Mouse (Mus musculus): ENCODE results near the gene Boc. TPM values are rescaled to one million over a fixed set of nuclear protein-coding genes. Genes with fewer than 3 reads are reported as not detected.

Gene Boc
- total RNA-seq, 2 experiments from 2014 or later, result not detected

DNA sequence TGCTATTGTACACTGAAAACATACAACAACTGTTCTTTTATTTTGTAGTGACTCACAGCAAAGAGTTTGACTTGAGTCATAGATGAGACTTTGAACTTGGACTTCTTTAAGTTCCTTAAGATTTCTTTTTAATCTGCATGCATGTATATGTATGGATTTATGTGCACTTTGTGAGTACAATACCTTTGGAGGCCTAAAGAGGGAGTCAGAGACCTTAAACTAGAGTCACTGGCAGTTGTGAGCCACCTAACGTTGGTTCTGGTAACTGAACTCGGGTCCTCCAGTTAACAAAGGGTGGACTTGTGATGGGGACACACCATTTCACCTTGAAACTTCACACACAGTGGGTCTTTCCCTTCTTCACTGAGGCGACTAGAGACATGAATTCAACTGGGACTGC, 60.2 kb downstream of the Boc start:
- no peak for ATAC-seq (replicated peaks; ENCODE audit: low FRiP score, poor library complexity, severe bottlenecking)

DNA sequence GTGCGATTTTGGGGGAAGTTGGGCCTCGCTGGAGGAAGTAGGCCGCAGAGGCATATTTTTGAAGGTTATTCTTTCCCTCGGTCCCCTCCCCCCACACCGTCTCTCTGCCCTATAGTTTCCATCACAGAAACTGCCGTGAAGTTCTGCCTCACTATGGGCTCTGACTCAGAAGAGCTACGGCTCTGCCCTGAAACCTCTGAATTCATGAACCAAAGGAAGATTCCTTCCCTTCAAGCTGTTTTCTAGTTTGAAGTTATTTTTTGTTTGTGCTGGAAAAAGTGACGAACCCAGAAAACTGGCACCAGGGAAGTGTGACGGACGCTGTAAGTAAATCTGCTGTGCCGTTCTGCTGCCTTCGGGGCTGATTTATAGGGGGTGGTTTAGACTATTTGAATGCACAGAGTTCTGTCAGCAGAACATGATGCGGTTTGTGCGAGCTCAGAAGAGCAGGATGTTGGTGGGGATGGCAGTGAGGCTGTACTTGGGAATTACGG, 61.7 kb downstream of the Boc start:
- ATAC-seq (replicated peaks; ENCODE audit: low FRiP score, poor library complexity, severe bottlenecking), result no peak

DNA sequence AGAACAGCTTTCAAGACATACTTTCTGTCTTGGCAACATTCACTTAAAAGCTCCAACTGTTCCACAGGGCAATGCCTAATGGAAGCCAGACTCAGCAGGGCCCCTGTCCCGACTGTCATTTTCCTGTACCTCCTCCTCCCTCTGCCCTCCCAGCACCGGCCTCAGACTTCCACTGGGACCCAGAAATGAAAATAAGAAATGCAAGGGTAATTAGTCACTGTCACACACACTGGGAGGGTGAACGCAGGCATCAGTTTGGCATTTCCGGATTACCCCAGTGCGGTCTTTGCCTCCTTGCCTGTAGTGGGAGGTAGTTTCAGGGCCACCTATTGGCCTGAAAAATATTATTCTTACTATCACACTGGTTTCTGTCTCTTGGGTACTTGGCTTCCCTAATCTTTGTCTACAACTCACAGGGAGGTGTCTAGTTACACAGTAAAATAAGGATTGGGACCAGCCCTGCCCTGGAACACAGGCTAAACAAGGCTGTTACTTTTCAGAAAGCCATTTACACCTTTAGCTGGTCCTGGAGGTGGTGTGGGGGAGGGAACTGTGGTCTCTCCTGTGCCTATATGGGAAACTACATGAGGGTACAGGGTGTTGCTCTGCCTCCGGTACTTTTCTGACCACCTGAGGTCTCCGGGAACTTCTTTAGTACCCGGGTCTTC, 64.1 kb downstream of the Boc start:
- ATAC-seq (replicated peaks; ENCODE audit: low FRiP score, poor library complexity, severe bottlenecking), result no peak

DNA sequence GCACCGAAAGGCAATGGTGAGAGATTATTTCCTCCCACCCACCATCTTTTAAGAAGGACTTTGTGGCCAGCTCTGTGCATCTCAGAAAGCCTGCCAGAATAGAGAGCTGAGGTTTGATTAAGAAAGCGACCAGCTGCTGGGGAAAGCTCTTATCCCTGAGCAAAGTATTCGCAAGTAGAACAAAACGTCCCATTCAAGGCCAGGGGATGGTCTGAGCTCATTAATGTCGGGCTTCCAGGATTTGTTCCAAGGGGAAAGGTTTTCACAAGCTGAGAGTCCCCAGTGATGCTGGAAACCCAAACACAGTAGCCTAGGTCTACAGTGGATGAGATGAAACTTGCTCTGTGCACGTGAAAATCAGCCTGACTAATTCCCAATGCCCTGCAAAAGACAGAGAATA, 64.8 kb downstream of the Boc start:
- ATAC-seq (replicated peaks; ENCODE audit: low FRiP score, poor library complexity, severe bottlenecking), result no peak

DNA sequence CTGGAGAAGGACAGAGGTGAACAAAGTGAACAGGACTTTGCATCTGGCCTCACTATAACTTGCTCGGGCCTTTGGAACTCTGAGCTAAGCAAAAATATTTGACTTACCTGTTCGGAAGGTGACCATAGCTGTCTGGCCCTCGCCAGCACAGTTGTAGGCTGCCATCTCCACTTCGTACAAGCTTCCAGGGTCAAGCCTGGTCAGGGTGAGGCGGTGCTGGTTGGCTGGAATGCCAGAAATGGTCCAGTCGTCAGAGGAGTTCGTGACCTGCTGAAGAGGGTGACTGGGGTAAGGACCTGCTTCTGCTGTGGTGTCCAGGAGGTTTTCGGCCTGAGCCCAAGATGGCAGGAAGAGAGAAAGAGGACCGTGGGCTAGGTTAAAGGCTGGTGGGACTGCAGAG, 66.0 kb downstream of the Boc start:
- ATAC-seq (replicated peaks; ENCODE audit: low FRiP score, poor library complexity, severe bottlenecking), result no peak

DNA sequence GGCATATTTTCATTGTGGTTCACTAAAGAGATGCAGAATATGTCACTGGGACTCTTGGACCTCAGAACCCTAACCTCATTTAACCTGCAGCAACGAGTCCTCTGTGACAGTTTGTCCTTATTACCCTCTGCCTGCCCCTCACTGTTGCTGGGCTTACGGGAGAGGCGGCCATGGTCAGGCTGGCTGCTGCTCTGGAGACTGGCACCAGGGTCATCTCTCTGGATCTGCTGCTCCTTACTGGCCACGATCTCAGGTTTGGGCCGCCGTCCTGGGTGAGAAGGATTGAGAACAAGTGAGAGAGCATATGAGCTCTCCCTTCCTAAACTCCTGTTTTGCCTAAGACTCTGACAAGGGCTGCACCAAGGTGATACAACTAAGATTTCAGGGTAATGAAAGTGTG, 66.5 kb downstream of the Boc start:
- ATAC-seq (replicated peaks; ENCODE audit: low FRiP score, poor library complexity, severe bottlenecking), result no peak

DNA sequence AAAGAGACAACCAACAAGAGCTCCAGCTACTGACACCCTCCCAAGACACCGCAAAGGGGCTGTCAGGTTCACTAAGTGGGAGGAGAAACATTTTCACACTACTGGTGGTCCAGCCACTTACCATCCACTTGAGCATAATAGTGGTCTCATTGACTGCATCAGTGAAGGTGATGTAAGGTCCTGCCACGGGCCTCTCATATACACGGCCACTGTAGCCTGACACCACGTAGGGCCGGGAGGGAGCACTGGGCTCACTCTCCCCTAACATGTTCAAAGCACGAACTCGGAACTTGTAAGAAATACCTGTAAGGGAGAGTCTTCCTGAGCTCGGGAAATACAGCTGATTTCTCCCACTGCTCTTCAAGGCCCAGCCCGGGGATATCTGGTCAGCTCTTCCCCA, 67.6 kb downstream of the Boc start:
- no peak for ATAC-seq (replicated peaks; ENCODE audit: low FRiP score, poor library complexity, severe bottlenecking)

DNA sequence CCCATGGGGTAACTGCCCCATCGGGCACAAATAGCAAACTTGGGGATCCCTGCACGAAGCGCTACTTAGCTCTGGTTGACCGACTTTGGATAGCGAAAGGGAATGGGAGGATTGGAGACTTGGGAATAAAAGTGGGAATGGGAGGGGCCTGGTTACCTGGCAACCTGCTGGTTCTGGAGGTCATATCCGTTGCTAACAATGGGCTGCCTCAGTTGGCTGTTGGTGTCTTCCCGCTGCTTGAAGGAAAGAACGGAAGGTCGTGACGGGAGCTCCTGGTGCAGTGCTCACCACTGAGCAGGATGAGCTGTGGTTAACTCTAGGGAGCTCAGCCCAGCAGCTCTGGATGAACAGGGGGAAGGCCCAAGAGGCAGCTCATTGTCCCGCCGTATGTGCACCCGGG, 71.5 kb downstream of the Boc start:
- ATAC-seq (replicated peaks; ENCODE audit: low FRiP score, poor library complexity, severe bottlenecking), result no peak

DNA sequence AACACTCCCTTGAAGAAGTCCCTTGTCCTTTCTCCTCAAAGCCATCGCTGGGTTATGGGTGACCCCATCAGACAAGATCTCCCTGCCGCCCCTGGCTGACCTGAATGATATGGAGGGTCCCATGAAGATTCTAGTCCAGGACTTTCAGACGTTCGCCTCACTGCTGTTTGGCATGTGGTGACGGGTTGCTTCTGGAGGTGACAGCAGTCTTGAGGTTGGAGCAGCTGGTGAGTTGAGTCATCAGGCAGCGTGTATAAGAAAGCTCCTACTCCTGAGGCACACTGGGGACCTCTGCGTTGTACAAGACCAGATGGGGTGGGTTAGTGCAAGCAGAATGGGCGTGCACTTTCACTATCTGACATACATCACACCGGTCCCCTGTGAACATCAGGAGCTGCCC, 72.1 kb downstream of the Boc start:
- ATAC-seq (replicated peaks; ENCODE audit: low FRiP score, poor library complexity, severe bottlenecking), result no peak

DNA sequence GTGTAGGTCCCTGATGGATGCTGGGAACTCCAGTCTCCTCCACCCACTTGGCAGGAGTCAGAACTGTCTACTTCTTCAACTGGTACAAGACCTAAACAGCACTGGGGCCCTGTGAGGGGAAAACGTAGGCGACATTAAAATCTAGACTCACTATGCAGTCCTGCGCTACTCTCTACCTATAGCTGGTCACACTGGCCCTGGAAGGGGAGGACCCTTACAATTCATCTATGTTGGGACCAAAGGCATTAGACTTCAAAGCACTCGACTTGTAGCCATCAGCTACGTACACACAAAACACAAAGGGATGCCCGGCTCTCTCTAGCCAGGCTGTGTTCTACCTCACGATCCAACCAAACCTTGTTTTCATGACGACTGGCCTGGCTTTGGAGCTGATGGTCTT, 73.0 kb downstream of the Boc start:
- no peak for ATAC-seq (replicated peaks; ENCODE audit: low FRiP score, poor library complexity, severe bottlenecking)

DNA sequence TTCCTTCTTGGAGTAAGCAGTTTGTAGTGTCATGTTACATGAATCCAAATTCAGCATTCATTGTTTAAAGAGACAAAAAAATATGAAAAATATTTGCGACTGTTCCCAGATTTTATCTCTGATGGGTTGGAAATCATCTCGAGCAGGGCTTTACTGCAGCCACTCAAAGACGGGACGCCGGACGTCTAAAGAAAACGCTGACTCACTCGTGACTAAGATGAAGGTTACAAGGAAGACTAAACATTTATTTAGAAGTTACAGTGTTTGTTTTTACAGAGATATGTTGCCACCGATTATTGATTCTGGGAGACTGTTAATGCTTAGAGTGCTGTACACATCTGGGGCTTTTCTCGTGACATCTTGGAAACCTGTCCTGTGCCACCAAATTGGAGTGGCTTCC, 73.9 kb downstream of the Boc start:
- ATAC-seq (replicated peaks; ENCODE audit: low FRiP score, poor library complexity, severe bottlenecking), result no peak

DNA sequence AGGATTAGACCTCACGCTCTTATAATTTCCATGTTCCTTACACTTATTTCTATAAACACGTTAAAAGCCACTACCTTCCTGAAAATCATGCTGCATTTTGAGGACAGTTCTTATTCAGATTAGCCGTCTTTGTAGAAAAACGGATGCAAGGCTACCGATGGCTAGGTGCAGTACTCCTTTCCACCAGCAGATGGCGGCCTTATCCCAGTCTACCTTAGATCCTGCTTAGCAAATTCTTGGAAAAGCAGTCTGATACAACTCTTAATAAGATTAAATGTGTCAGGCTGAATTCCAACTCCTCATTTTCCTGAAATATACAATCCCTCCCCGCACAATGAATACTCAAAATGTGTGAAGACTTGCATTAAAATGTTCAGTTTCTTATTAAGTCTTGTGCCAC, 74.6 kb downstream of the Boc start:
- no peak for ATAC-seq (replicated peaks; ENCODE audit: low FRiP score, poor library complexity, severe bottlenecking)

DNA sequence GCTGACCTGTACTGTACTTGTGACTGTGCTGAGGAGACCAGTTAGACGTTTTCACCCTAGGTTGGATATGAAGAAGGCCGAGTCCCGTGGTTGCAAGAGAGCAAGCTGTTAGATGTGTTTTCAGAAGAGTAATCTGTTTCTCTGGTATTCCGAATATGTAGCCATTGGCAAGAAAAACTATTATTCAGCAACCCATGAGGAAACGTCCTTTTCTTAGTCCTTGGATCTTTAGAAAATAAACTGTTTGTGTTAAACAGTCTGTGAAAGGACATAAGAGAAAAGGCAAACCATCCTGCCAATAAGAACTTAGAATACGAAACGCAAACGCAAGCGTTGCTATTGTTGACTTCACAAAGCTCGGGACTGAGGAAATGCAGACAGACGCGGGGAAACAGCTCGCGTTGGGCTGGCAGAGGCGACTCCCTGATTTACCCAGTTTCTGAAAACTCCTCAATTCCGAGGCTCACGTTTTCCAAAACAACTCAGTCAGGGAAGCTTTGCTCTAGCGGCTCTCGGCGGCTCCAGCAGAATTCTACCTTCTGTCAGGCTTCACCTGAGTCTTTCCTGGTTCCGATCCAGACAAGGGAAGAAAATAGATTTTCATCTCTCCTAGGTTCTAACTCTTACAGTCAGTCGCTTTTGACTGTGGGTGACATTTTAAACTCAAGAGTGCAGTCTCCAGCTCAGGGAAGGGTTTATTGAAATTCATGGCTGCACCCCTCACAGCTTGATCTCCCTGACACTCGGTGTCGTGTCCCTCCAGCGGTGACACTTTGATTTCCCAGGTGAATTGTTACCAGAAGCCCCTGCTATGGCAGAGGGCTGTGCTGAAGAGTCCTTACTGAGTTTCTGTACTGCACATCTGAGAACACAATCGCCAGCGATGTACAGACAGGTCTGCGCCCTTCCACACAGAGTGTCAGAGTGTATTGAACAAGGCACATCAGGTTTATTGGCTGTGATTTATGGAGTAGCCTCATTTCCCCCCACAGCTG, 76.8 kb downstream of the Boc start:
- no peak for ATAC-seq (replicated peaks; ENCODE audit: low FRiP score, poor library complexity, severe bottlenecking)

DNA sequence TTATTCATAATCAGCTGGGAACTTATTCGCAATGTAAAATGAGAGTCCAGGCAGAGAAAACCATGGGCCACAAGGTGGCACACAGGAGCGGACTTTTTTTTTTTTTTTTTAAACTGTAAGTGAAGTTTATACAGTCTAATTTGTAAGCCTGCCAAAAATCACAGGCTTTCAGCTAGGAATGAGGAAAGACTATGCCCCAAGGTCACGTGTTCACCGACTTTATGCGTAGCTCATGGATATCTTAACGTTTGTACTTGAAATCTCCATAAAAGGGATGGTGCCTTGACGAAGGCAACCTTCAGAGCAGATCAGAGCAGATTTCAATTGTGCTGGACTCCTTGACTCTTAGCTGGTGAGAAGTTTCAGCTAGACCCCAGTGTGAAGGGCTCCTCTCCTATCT, 78.1 kb downstream of the Boc start:
- ATAC-seq (replicated peaks; ENCODE audit: low FRiP score, poor library complexity, severe bottlenecking), result no peak

DNA sequence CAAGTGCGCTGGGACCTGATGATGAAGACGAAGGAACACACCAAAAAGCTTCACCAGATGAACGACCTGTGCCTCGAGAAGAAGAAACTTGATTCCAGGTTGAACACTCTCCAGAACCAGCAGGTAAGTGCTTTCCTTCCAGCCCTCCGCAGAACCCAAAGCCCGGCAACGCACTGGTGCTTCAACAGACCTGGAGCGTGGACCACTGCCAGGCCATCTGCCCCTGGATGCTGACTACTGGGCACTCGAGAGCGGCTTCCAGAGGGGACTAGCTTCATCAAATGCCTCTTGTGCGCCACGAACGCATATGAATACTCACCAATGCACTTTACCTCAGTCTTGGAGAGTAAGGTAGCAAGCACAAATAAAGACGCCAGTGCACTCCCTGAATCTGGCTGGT, 78.8 kb downstream of the Boc start:
- ATAC-seq (replicated peaks; ENCODE audit: low FRiP score, poor library complexity, severe bottlenecking), result no peak

DNA sequence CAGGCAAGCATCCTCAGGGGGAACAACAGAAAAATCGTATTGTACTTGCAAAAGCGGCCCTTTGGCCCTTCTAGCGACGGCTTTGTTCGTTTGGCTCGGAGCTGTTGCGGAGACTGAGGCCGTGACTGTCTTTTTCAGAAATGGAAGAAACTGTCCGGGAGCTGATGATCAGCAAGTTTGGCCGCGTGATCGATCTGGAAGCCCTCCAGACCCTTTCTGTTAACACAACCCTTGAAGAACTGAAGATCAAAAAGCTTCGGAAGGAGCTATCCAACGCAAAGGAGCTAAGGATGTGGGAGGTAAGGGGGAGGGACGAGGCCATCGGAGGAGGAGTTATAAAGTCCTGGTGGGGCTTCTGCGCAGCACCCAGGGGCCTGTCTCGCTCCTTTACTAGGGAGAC, 79.9 kb downstream of the Boc start:
- ATAC-seq (replicated peaks; ENCODE audit: low FRiP score, poor library complexity, severe bottlenecking), result no peak

DNA sequence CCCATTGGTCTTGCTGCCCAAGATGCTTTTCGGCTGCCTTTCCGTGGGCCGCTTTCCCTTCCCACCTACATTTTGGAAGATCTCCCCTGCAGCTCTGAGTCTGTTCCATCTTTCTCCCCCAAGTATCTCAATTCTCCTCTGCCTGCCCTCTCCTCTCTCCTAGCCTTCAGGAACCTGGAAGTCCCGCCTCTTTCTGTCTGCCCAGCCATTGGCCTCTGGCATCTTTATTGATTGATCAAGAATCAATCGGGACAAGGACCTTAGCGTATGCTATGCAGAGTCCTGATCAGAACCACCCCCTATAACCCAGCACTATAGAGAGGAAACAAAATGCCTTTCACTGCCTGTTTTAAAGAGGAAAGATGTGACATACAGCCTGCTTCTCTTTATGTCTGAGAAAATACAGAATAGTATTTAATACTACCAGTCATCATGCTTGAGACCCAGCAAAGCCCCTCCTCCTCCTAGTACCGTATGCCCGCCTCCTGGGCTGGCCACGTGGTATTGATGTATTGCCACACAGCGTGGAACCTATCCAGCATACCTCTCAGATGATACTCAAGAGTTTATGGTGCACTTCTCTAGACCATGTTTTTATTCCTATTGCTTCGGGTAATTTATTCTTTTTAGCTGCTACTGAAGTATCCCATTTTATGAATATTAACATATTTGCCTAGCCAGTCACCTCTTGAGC, 82.9 kb downstream of the Boc start:
- no peak for ATAC-seq (replicated peaks; ENCODE audit: low FRiP score, poor library complexity, severe bottlenecking)

DNA sequence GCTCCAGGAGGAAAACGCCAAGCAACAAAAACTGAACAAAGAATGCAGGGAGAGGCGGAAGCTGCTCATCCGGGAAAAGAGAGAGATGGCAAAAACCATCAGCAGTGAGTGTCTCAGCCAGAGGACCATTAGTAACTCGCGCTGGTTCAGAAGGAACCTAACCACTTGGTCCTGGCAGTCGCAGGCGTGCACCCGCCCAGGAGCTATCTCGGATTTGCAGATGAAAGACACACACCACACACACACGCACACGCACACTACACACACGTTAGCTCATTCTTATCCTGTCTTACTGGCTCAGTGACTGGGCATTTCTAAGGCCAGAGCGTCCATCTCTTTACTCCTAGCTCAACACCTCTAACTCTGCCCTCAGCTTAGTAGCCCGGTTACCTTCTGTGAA, 83.4 kb downstream of the Boc start:
- no peak for ATAC-seq (replicated peaks; ENCODE audit: low FRiP score, poor library complexity, severe bottlenecking)

DNA sequence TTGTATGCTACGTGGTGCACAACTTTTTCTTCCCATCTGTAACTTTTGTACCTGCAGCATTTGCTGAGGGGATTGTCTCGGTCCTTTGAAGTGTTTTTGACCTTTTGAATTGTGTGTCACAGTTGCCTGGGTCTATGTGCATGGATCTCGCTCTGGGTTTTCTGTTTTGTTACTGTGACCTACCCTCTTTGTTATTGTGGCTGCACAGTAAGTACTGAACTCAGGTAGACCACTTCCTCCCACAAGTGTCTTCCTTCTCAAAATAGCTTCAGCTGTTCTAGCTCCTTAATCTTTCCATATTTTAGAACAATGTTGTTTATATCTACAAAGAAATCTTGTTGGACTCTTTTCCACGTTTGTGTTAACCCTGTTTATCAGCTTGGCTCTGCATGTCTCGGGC, 97.8 kb downstream of the Boc start:
- no peak for ATAC-seq (replicated peaks; ENCODE audit: low FRiP score, poor library complexity, severe bottlenecking)

DNA sequence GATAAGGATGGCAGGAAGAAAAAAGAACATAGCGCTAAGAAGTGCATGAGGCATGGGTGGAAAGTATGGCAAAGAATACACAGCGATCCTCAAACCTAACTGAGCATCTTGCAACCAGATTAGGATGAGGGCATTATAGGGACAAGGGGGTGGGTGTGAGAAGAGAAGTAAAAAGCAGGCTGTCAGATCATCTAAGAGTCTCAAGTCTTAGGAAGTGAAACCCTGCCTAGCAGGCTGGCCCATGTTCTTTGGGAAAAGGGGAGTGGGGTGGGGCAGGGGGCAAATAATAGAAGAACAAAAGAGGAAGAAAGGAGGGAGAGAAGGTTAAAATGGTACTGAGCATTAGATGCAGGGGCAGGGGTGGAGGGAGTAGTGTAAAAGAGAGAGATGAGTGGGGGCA, 99.9 kb downstream of the Boc start:
- ATAC-seq (replicated peaks; ENCODE audit: low FRiP score, poor library complexity, severe bottlenecking), result no peak

DNA sequence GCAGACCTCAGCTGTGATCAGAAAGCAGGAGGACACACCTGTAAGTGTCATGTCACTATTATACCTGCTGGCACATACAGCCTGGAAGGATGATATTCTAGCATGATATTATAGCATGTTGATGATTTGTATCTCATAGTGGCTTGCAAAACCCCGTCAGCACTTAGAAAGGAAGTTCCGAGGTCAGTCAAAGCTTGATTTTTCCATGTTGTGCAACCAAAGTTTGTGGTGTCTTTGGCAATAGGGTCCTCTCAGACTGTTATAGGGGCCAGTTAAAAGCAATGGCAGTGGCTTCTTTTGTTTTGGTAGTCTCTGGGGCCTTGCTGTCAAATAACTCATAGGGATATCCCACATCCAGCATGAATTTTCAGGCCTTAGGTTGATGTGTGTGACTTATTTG, 100.8 kb downstream of the Boc start:
- no peak for ATAC-seq (replicated peaks; ENCODE audit: low FRiP score, poor library complexity, severe bottlenecking)
